In the genomic region with DNA sequence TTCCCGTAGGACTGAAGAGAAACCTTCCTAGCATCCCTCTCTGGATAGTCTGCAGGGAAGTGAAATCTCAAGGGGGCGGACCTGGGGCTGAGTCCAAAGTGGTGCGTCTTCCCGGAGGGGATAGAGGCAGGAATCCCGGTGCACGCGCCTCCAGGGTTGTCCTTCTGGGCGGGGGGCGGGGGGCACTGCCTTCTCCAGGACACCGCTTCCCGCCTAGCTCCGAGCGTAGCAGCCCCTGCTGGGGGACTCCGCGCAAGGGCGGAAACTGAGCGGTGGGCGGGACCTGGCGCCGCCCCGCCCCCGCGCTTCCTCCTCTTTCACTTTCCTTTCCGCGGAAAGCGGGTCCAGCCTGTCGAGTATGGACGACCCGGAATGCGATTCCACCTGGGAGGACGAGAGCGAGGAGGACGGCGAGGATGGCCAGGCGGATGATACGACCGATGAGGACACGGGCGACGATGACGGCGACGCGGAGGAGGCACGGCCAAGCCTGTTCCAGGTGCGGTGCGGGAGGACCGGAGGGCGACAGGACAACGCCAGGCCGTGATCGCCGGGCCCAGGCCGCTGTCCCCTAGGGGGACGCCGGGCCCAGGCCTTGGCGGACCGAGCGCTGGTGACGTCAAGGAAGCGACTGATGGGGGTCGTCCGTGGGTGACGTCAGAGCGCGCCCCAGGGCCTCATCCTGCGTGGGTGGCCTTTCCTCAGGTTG, we compare ENCODE assay signal across 8 mouse cellular contexts. TPM values are rescaled to one million over a fixed set of nuclear protein-coding genes. Genes with fewer than 3 reads are reported as not detected.
DNase-seq lines count a peak whose midpoint lies in the region; ATAC-seq lines count a peak whose summit lies in the region.

A gene (plus strand): TSS at position 123 of the 709 bp plus-strand sequence.

- peaks cover 32% of the 10 kb centered on the region for H3K4me1 ChIP-seq in forebrain, embryonic 12.5 days
- H3K4me1 ChIP-seq in heart, embryonic 16.5 days (ENCODE audit: control insufficient read depth, insufficient read depth, low read length), result peaks cover 8% of the 10 kb centered on the region
- peaks cover 25% of the 10 kb centered on the region for H3K4me1 ChIP-seq in liver, embryonic 13.5 days (replicated peaks)
- H3K4me1 ChIP-seq in stomach, embryonic 14.5 days (ENCODE audit: control insufficient read depth, insufficient read depth, low read length), result peaks cover 7% of the 10 kb centered on the region; the same call in 1 of the 2 replicates

- under 1% methylated on average over 62 of the region's 67 CpGs for WGBS in forebrain, embryonic 12.5 days
- under 1% methylated on average over 66 of the region's 67 CpGs for WGBS in heart, embryonic 16.5 days
- under 1% methylated on average over 67 of the region's 67 CpGs for WGBS in liver, embryonic 13.5 days (ENCODE audit: insufficient replicate concordance)
- under 1% methylated on average over 64 of the region's 67 CpGs for WGBS in stomach, embryonic 14.5 days

- peak within 1 kb of the TSS; percentile 89 for H3K9ac ChIP-seq in forebrain, embryonic 12.5 days
- H3K9ac ChIP-seq in heart, embryonic 16.5 days (ENCODE audit: low read length), result peak within 1 kb of the TSS; percentile 89
- H3K9ac ChIP-seq in liver, embryonic 13.5 days, result peak within 1 kb of the TSS; percentile 93
- H3K9ac ChIP-seq in stomach, embryonic 14.5 days (replicated peaks; ENCODE audit: low read depth, low read length), result peak within 1 kb of the TSS; percentile 82

- H3K4me2 ChIP-seq in forebrain, embryonic 12.5 days, result peak within 1 kb of the TSS; percentile 84
- peak within 1 kb of the TSS; percentile 83 for H3K4me2 ChIP-seq in heart, embryonic 16.5 days (ENCODE audit: low read depth, low read length)
- H3K4me2 ChIP-seq in liver, embryonic 13.5 days, result peak within 1 kb of the TSS; percentile 90
- H3K4me2 ChIP-seq in stomach, embryonic 14.5 days (replicated peaks; ENCODE audit: low read depth, low read length), result peak within 1 kb of the TSS; percentile 85

- ATAC-seq in forebrain, embryonic 12.5 days (ENCODE audit: low FRiP score), result peak; percentile 93
- ATAC-seq in heart, embryonic 16.5 days (replicated peaks; ENCODE audit: extremely low read depth, insufficient read depth, low FRiP score), result peak; percentile 94
- peak; percentile 87 for ATAC-seq in liver, embryonic 13.5 days (ENCODE audit: low read depth)
- peak; percentile 92 for ATAC-seq in stomach, embryonic 14.5 days (ENCODE audit: insufficient number of reproducible peaks, insufficient read depth, low FRiP score, low read depth)

- peak within 1 kb of the TSS; percentile 90 for H3K4me3 ChIP-seq in forebrain, embryonic 12.5 days (replicated peaks)
- peak within 1 kb of the TSS; percentile 78 for H3K4me3 ChIP-seq in heart, embryonic 16.5 days (ENCODE audit: low read length)
- peak within 1 kb of the TSS; percentile 96 for H3K4me3 ChIP-seq in liver, embryonic 13.5 days (replicated peaks)
- peak within 1 kb of the TSS; percentile 85 for H3K4me3 ChIP-seq in stomach, embryonic 14.5 days (ENCODE audit: low read depth, low read length)

- H3K27ac ChIP-seq in forebrain, embryonic 12.5 days, result peak within 1 kb of the TSS; percentile 89
- peak within 1 kb of the TSS; percentile 83 for H3K27ac ChIP-seq in heart, embryonic 16.5 days (ENCODE audit: low read length)
- H3K27ac ChIP-seq in liver, embryonic 13.5 days, result peak within 1 kb of the TSS; percentile 78
- peak within 1 kb of the TSS; percentile 88 for H3K27ac ChIP-seq in stomach, embryonic 14.5 days (ENCODE audit: low read length)

- peaks cover 61% of the 10 kb centered on the region for H3K36me3 ChIP-seq in forebrain, embryonic 12.5 days (replicated peaks)
- H3K36me3 ChIP-seq in heart, embryonic 16.5 days (ENCODE audit: control insufficient read depth, insufficient read depth), result peaks cover 34% of the 10 kb centered on the region
- H3K36me3 ChIP-seq in liver, embryonic 13.5 days, result peaks cover 59% of the 10 kb centered on the region
- H3K36me3 ChIP-seq in stomach, embryonic 14.5 days (ENCODE audit: control insufficient read depth, insufficient read depth, low read length), result peaks cover 48% of the 10 kb centered on the region

- H3K27me3 ChIP-seq in forebrain, embryonic 12.5 days, result no peaks in the 10 kb centered on the region
- H3K27me3 ChIP-seq in heart, embryonic 16.5 days (ENCODE audit: control insufficient read depth, insufficient read depth, low read length), result no peaks in the 10 kb centered on the region
- H3K27me3 ChIP-seq in liver, embryonic 13.5 days, result no peaks in the 10 kb centered on the region
- no peaks in the 10 kb centered on the region for H3K27me3 ChIP-seq in stomach, embryonic 14.5 days (ENCODE audit: control insufficient read depth, insufficient read depth, low read length)

- DNase-seq in CD8-positive naive resting alpha-beta T cell, adult 2 months (ENCODE audit: low read depth in 2 of 2, low spot score in 2 of 2), result peak; percentile 77 to 80
- peak; percentile 58 for DNase-seq in c-Kit-positive CD71-negative TER-119-negative erythroid progenitor cells, embryonic 14.5 days (ENCODE audit: low read depth)
- peak; percentile 81 to 87 for DNase-seq in kidney, postnatal 25 days
- peak; percentile 71 for DNase-seq in liver, embryonic 13.5 days
- peak; percentile 76 to 80 for DNase-seq in natural killer cell, adult 2 months (ENCODE audit: low spot score in 2 of 2)

- no peaks in the 10 kb centered on the region for H3K9me3 ChIP-seq in forebrain, embryonic 12.5 days
- no peaks in the 10 kb centered on the region for H3K9me3 ChIP-seq in heart, embryonic 16.5 days (replicated peaks; ENCODE audit: control insufficient read depth, low read length)
- H3K9me3 ChIP-seq in liver, embryonic 13.5 days (replicated peaks), result no peaks in the 10 kb centered on the region
- H3K9me3 ChIP-seq in stomach, embryonic 14.5 days (ENCODE audit: control insufficient read depth, low read depth, low read length), result no peaks in the 10 kb centered on the region

RNA-seq across cellular contexts. Expression of the gene that starts here (rescaled TPM):
- 96.7 and 96.8 TPM in 2 replicates for polyA plus RNA-seq in forebrain, embryonic 12.5 days (2016; fragmentation: Nextera tagmentation; extraction: Ambion mirVana)
- polyA plus RNA-seq in heart, embryonic 16.5 days (2015; fragmentation: Nextera tagmentation; extraction: Ambion mirVana), result 47.3 and 53.0 TPM in 2 replicates
- polyA plus RNA-seq in liver, embryonic 13.5 days (2015; fragmentation: Nextera tagmentation; extraction: Ambion mirVana), result 23.5 and 24.9 TPM in 2 replicates
- polyA plus RNA-seq in stomach, embryonic 14.5 days (2014; fragmentation: Nextera tagmentation; extraction: Ambion mirVana), result 61.3 and 61.4 TPM in 2 replicates

Comparison
In these comparisons a context has a peak if more than half of its experiments do, and no peak if none do; other contexts are left out.
1. Peak in every context shown above with its lines: DNase-seq, ATAC-seq, H3K4me3 ChIP-seq and H3K27ac ChIP-seq.